Mouse (Mus musculus) spleen, postnatal 14 days (tissue): ENCODE results near the gene Brsk1.
A peak's percentile ranks its signal among the peaks of the same experiment; 100 is the strongest.

Source experiments
- DNase-seq, 2 experiments: peaks; one replicate each; pipeline ENCODE4 v3.0.0; 2021 to 2022; ENCODE audit warnings: low spot score in 2 of 2

The Brsk1 gene

DNA sequence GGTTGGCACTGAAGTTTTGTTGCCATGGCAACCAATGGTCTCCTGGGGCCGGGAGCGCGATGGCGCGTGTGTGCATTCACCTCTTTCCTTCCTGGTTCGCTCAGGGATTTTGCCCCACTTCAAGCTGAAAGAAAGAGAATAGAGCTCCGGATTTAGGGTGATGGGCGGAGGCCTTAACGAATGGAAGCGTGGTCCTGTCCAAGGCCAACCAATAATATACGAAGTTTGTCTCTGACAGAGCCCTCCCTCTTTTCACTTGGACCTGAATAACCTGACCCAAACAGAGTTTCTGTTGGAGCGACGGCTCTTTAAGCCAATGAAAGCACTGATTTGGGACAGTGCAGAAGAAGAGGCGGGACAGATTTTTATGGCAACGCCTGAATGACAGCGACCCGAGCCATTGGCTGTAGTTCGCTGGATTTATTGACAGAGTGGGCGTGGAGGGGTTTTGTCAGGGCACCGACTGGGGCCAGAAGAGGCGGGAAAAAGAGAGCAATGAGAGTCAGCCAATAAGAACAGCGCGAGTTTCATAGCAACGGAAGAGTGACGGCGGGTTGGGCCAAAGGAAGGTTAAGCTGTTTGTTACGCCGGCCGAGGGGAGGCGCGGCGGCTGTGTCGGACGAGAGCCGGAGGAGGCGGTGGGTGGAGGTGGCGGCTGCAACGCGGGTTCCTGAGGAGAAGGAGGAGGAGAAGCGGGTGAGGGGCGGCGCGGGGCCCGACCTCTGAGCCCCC lies 49.3 kb downstream of the Brsk1 start, which contains the start of gene Kmt5c:
Kmt5c (plus strand) TSS at position 572 of the 732 bp plus-strand sequence.
- peak; percentile 84 to 88 for DNase-seq

- no peak for DNase-seq
Measured at GRCm38 (mm10) chr7:4740309-4740727, 49.9 kb downstream of the Brsk1 start.

GRCm38 (mm10) chr7:4741151-4741550 lies 50.7 kb downstream of the Brsk1 start:
- DNase-seq, result peak in 1 of 2 experiments; percentile 53

GRCm38 (mm10) chr7:4741672-4742481 lies 51.5 kb downstream of the Brsk1 start:
- DNase-seq, result no peak

GRCm38 (mm10) chr7:4742482-4742819 lies 52.0 kb downstream of the Brsk1 start:
- DNase-seq, result no peak

DNA sequence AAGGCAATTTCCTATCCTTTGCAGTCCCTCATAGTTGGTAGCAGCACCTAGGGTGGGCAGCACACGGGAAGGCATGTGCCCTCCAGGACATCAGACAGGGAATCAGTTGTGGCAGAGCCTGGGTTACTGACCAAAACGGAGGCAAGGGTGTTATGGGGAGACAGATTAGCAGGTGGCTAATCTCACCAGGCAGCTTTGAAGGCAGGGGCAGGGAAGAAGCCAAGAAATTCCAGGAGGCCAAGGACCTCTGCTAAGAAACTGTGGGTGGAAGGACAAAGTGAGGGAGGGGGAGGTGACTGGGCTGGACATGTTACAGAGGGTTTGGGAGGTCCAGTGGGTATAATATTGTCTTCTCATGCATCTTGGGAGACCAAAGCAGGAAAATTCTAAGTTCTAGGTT lies 53.0 kb downstream of the Brsk1 start:
- no peak for DNase-seq

DNA sequence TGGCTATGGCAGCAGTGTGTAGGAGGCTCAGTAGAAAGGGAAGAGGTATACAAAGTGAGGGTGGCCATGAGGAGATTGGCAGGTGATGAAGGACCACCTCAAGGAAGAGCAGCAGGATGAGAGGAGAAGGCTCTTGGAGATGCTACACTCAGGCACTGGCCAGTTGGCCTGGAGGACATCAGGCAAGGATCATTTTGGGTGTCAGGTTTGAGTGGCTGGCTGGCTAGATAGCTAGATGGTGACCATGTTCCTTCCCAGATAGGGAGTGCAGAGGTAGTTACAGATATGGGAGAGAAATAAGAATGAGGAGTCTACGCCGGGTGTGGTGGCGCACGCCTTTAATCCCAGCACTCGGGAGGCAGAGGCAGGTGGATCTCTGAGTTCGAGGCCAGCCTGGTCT lies 54.5 kb downstream of the Brsk1 start:
- no peak for DNase-seq

DNA sequence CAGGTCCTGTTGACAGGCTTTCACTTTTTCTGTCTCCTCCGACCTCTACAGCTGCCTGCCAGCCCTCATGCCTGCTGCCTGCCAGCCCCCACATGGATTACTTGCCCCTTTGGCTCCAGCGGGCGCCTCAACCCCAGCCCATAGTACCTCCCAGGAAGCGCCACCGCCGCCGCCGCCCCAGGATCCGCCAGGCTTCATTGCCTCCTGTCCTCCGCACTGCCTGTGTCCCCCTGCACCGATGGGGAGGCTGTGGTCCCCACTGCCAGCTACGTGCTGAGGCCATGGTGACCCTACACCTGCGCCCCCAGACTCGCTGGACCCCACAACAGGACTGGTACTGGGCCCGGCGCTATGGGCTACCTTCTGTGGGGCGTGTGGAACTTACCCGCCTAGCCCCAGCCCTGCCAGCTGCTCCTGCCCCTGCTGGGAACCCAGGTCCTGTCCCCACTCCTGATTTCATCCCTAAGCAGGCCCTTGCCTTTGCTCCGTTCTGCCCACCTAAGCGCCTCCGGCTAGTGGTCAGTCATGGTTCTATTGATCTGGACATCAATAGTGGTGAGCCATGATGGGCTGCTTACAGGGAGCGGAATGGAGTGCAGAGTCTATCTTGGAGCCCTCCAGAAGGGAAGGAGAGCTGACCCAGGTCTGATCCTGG lies 56.0 kb downstream of the Brsk1 start:
- no peak for DNase-seq

DNA sequence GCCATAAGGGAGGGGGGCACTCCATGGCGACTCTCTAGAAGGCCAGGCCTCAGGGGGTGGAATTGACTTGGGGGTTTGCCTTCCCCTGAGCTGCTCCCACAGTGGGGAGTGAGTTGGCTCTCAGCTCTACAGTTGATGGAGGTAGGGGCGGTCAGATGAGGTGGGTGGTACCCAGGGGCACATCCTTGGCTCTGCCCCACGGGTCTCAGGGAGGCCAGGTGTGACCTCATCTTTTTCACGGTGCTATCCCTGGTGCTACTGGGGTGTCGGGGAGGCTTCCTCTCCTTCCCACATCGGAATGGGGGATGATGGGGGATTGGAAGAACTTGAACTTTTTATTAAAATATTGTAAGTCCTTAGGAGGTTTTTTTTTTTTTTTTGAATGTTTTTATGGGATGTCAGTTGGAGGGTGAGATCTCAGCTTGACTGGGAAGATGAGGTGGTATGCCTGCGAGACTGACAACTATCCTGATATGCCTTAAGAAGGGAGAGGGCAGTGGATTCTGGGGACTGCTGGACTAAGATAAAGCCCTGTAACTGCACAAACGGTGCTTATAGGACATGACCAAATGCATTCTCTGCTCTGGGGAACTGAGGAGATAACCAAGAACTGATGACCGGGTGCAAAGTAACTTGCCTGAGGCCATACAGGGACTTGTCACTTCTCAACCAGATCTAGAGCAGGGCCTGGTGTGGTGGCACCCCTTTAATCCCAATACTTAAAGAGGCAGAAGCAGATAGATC lies 56.9 kb downstream of the Brsk1 start:
- DNase-seq, result no peak

DNA sequence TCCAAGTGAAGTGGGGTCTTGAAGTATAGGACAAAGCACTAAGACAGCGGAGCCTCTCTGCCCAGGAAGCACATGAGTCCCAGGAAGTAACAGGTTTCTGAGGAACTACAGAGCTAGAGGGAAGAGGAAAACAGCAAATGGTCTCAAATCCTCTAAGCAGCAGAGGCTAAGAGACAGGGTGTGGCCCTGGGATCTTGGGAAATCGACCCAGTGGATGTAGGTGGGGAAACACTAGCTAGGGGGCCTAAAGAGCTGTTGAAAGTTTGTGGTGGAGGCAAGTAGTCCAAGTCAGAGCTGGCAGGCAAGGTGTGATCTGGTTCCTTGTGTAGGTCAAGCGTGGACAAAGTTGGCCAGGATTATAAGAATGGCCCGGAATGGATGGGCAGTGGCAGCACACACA lies 57.9 kb downstream of the Brsk1 start:
- DNase-seq, result no peak

DNA sequence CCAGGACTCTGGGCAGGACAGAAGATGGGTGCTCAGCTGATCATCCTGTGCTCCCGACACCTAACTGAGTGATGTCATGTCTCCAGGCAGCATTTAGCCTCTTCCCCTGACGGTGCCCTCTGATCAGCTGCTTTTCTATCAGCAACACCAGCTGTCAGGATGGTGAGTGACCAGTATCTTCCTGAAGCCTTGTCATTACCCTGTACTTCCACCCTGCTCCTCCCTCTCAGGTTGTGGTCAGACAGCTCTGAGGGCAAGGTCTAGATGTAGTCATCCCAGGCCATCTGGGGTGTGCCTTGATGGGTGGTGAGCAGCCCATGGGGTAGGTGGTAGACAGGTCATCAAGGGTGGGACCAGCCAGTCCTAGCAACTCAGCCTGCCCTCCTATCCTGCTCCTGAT lies 58.8 kb downstream of the Brsk1 start:
- DNase-seq, result no peak

DNA sequence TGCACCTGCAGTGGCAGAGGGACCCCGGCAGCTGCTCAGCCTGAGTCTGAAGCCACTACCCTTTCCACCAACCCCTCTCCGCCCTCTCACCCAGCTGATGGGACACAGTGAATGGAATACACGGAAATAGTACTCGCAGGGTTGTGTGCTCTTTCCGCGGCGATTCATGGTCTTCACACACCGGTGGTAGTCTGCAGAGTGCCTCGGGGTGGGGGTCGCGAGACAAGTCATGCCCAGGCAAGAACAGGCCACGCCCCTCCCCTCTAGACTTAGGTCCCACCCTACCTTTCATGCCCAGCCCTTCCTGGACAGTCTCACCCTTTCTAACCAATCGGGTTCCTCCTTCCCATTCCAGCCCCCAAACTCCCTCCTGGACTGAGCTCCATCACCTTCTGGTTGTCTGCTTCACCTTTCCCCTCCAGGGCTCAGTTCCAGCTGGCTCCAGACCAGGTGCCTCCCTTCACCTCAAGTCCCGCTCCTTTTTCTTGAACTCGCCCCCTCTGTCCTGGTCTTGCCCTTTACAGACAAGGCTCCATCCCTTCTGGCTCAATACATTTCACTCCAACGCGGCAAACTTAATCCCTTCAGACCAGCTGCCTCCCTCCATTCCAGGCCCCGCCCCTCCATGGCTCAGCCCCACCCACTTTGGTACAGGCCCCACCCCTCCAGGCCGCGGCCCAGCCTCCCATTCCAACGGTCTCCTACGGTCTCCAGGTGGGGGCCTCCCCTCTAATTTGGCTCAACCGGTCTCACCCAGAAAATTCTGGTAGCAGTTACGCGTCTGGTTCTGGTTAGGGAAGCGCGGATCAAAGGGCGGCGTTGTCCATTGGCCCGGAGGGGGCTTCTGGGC lies 61.8 kb downstream of the Brsk1 start:
- peak; percentile 59 to 68 for DNase-seq

DNA sequence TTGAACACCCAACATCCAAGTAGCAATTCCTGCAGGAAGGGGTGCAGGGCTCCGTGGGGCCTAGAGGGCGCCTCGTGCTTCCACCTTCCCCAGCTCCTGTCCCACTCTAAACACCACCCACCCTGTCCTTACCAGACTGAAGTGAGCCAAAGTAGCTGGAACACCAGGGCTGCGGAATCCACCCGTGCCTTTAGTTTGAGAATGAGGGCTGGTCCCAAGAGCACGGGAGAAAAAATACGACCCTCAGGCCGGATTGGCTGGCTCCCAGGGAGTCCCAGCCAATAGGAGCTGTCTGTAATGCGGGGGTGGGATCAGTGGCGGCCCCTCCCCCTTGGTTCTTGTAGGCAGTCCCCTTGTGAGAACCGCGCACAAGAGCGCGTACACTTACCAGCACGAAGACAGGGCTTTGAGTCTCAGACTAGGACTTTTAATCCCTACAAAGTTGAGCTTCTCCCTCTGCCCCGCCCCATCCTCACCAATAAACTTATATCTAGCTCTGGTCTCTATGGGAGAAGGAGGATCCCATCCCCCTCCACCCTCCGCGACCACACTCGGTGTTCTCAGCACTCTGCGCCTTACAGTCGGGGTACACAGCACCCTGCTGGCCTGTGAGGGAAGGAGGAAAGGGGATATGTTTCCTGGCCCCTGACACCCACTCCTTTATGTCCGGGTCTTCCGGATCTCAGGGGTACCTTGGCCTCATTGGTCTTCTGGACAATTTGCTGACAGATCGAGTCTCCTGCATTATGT lies 62.6 kb downstream of the Brsk1 start, which contains the start of gene Cox6b2:
Cox6b2 (minus strand) TSS at position 274 of the 750 bp plus-strand sequence.
- peak; percentile 70 to 79 for DNase-seq

DNA sequence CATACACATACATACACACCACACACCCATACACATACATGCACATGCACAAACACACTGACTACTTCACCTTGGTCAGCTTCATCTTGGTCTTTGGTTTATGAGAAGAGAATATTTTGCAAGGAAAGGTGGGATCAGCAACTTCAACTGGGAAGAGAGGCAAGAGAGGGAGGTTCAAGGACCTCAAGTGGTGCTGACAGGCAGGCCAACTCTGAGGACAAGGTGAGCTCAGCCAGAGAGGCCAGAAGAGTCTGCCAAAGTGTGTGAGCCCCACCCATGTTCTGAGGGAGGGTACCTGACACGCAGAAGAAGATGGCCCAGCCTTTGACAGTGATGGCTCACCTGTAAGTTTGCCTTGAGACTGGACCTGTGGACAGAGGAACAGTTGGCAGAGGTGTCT lies 69.3 kb downstream of the Brsk1 start:
- no peak for DNase-seq

- DNase-seq, result no peak
Measured at GRCm38 (mm10) chr7:4764946-4765710, 74.7 kb downstream of the Brsk1 start.
